Mouse (Mus musculus) embryo, embryonic 11 days (tissue): ENCODE results near the gene Gpr25.

Experiments used
- DNase-seq: peaks from one replicate; pipeline ENCODE4 v3.0.0-alpha.2; 2015

The Gpr25 gene

DNA sequence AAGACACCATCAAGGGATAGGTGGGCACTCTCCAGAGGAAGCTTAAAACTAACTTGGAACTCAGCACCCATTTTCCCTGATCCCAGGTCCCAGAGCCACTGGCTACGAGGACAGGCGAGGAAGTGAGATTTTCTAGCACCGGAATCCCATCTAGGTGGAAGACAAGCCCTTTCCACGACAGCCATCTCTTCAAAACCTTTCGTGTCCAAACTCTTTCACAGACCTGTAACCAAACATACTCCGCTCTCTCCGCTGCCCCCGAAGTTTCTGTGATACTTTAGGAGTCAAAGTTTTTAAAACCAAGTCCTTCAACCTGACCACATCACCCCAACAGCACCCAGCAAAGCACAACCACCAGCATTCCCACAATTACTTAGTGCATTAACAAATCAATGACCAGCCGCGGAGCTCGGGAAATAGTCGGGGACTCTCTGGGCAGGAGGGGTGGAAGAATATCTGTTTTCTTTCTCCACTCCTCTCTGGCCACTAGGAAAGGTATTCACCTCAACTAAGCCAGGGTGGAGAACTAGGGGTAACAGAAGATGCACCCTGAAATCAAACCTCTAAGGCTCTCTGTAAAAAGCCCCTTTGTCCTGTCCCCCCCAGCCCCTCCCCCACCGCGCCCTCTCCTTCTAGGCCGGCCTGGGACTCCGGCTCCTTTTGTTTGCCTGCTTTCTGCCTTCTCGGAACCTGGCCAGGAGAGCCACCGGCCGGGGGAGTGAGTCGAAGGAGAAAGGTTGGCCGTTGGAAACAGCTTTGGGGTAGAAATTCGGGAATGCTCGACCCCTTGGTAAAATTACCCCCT is 27.5 kb downstream of the Gpr25 start:
- peak; percentile 58 for DNase-seq

DNA sequence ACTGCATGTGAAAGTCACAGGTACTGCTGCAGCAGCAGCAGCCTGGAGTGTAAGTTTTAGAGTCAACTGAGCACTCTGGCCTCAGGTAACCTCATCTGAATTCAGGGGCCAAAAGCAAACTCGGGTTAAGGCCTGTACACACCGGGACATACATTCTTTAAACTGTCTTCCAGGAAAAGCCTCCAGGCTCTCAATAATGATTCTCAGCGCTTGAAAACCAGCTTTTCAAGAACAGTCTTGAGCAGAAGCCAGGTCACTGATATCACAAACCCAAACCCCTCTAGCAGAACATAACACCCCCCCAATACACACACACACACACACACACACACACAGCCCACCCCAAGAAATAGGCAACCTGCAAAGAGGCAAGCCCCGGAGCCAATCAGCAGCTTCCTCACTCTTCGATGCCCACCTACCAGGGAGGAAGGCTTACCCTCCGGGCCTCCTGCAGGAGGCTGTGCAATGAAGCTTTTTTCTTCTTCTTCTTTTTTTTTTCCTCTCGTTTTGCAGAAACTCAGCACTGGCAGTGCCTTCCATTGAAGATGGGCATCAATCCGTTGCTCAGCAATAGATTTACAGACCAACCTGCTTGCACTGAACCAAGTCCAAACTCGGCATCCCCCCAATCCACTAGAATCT is 28.3 kb downstream of the Gpr25 start:
- DNase-seq, result peak; percentile 61

DNA sequence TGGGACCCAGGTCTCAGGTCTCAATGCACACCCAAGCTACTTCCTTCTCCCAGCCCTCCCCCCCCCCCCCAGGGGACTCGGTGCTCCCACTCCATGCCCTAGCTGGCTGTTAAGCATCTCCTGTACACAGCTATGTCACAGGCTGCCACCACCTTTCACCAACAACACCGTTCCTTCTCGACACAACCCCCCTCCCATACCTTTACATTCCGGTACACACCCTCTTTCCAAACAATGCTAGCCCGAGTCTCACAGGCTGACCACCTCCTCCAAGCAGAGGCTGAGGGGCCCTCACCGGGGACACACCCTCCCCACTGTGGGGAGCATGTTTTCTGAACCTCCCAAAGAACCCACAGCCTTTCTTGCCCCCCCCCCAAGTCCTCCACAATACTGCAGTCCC is 29.1 kb downstream of the Gpr25 start:
- peak; percentile 28 for DNase-seq

DNA sequence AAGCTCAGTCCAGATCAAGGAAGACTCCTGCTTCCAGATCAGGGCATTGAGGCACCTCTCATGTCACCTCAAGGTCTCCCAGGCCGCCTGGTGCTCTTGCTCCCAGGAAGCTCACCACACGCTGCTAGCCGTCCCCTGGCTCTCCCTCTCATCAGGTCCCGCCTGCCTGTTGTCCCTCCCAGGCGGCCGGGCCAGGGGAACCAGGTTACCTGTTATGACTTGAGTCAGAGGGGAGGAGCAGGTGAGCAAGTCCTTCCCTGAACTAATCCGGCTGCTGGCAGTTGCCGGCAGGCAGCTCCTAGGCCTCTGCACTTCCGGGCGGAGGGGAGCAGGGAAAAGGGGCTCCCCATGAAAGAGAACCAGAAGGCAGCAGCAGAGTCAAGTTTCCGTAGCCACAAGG is 30.5 kb downstream of the Gpr25 start:
- DNase-seq, result peak; percentile 46

DNA sequence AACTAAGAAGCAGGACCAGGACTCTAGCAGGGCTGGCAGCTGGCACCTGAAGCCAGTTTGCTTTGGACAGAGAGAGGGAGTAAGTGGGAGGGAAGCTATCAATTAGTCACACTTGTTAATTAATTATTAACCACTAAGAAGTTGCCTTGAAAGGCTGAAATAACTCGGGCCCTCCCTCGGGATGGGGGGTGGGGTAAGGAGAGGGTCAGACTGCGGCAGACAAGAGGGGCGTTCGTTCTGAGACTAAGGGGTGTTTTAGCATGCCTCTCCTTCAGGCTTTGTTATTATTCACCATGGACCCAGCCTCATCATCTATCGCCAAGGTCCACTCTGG is 31.7 kb downstream of the Gpr25 start:
- DNase-seq, result peak; percentile 8

DNA sequence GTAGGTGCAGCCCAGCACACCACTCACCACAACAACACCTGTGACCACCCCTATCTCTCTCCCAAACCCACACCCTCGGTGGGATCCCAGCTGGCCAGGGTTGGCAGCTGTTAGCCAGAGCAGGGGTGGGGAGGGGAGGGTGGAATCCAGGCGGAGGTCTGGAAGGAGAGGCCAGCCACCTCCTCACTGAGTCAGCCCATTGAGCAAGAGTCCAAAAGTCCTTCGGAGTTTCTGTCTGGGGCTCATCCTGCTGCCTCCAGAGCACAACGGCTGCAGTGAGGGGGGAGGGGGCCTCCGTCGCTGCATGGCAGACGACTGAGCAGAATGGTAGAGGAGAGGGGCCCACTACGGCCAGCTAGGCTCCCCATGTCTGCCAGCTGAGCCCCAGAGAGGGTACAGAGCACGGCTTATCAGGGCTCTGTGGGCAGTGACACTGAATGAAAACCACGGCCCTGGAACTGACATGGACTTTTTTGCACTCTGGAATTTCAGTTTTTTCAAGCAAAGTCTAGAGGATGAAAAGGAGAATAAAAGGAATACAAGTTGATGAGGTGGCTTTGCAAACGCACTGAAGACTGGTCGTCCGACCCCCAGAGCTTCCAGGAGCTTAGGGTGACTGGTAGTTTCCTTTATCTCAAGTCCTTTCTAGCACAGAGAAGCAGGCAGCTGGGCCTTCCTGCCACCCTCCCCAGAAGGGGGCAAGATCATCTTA is 32.2 kb downstream of the Gpr25 start:
- DNase-seq, result peak; percentile 51

DNA sequence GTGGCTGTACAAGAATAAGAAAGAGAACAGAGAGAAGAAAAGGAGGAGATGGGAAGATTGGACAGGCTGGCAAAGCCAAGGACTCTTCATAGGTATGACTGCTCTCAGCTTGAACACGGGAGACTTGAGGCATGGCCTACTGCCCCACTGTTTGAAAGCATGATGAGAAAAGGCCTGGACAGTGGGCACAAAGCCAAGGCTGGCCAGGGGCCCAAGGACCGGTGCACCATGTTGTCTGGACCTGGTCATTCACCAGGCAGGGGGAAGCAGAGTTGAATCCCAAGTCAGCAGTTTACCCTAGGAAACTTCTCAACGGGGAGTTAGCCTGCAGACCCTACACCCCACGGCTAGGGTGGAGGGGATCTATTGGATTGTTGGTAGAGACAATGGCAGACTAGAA is 32.8 kb downstream of the Gpr25 start:
- DNase-seq, result no peak

DNA sequence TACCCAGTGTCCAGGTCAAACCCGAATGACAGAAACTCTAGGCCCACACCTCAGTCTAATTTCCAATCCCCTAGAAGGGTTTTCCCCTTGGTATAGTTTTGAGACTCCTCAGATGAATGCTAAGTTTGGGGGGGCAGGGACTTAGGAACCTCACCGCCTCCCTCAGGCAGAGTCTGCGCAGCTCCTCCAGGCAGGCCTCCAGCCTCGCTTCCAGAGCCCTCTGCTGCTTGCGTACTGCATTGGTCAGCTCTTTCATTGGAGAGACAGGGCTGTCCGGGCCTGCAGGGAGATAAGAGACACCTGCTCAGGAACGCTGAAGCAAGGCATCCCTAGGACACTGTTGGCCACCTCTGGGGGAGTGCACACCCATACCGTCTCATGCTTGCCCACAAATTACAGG is 34.0 kb downstream of the Gpr25 start:
- DNase-seq, result no peak

DNA sequence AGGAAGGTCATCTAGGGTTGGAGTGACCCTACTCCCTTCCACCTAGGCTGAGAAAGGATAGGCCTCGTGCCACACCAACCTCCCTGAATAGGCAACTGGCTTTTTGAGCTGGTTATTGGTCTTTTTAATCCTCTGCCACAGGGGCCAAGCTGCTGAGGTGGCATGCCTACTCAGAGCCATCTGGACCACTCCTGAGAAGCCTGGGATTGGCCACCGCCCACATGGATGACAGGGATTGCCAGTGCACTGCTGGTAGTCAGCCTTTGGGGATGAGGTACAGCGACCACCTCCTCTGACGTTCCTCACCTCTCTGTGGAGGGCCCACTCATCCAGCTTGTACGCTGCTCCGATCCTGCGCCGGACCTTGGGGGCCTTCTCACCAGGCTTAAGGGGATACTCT is 34.8 kb downstream of the Gpr25 start:
- DNase-seq, result no peak

DNA sequence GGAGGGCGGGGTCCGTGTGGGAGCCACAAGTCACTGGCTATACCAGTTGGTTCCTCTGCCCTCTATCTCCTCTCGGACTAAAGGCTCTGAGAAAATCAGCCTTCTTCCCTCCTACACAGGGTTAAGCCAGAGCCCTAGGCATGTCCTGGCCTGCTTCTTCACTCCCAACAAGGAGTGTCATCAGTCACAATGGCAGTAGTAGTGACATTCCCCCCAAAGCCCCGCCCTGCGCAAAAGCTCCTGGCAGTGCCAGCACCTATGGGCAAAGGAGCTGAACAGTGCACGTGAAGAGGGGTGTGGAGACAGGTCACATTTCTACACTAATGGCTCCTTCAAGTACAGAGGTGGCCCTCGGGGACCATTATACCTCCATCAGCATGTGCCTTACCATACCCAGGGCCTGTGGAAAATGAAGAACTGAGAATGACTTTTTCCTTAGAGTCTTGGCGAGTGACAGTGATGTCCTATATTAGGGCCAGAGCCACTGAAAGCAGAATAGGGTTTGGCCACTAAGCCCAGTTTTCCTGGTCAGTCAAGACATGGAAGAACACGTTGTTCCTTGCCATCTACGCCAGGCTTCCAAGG is 36.8 kb downstream of the Gpr25 start:
- DNase-seq, result no peak

DNA sequence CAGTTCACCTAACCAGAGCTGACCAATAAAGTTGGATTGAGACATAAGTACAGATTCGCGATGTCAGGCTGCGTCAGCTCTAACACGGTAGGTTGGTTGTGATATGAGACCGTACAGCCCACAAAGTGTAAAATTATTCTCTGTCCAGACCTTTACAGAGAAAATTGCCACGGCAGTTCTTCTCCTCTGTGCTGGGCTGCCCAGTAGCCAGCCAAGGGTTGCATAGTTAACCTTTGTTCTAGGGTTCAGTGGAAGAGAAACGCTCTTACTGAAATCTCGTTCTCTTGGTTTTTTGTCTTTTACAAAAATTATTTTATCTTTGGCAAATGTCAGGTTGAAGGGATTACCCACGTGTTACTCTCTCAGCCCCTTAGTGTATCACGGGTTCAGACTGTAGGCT is 38.3 kb downstream of the Gpr25 start:
- no peak for DNase-seq

DNA sequence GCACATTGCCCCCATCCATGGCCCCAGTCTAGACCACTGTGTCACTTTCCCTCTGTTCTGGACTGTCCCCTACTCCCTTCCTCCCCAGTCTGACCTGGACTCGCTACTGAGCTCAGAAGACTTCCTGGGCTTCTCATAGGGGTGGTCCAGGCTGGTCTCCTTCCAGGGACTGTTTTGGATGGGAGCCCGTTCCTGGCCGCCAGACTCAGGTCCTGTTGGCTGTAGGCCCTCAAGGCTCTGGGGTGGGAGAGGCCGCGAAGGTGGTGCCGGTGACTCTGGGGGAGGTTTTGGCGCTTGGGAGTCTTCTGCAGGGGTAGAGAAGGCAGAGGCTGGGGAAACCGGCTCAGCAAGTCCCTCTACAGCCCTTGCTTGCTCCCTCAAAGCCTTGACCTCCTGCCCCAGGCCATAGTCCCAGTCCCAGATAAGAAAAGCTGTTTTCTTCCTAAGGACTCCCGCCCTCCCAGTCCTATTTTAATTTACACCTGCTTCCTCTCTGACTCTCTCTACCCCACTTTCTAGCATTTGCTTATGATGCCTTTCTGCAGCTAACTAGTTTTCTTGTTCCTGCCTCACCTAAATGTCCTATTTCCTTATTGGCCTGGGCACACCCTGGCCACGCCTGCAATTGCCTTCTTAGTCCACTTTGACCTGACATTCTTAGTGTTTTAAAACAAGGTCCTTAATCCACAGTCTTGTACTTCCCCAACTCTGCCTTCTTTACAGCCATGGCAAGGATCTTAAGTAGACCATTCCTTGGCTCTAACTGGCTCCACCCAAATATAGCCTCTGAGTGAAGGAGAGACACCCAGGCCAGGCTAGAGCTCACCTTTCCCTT is 40.4 kb downstream of the Gpr25 start:
- no peak for DNase-seq

DNA sequence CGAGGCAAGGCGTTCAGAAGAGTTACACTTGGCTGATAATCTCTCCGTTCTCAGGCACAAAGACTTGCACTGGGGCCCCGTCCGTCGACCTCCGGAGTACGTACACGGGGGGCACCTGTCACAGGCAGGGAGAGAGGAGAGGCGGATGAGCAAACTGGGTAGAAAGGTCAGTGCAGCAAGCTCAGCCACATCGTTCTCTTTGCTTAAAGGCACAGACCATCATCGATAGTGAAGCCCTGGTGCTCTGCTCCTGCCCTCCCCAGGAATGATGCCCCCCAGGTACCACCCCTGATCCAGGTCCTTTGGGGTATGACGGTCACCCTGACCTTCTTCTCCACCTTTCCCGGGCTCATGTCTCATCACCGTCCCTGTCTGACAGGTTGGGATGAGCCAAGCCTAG is 46.4 kb downstream of the Gpr25 start:
- no peak for DNase-seq

DNA sequence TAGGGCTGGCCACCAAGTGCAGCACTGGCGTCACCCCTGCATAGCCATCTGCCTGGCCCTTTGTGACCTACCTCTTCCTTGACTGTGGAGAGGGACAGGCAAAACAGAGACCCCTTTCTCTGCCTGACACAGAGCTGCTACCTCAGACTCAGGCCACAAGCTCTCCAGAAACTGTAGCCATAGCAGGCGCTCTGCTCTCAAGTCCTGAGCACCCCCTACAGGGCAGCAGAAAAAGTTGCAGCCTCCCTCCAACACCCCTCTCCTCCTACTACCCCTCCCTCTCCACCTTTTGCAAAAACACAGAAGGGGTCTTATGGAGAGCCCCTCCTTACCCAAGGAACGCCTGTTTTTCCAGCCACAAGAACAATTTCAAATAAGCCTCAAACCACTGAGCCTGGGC is 47.9 kb downstream of the Gpr25 start, which contains the start of gene Mroh3:
TSS of gene Mroh3 (minus strand) at position 26 of the 400 bp plus-strand sequence.
- DNase-seq, result peak; percentile 67
